Mouse (Mus musculus) erythroblast, embryonic 14.5 days (primary cell): Measurements from ENCODE around the gene Mrps27.

ENCODE experiments used
- GATA1 ChIP-seq: IDR thresholded peaks from 2 replicates; pipeline ENCODE4 v1.6.1; 2012; ENCODE audit warnings: low read length, inconsistent platforms, mixed read lengths
- TAL1 ChIP-seq: IDR thresholded peaks from 3 replicates; pipeline ENCODE4 v1.6.1; 2012; ENCODE audit warnings: low read length, inconsistent platforms, mixed read lengths

DNA sequence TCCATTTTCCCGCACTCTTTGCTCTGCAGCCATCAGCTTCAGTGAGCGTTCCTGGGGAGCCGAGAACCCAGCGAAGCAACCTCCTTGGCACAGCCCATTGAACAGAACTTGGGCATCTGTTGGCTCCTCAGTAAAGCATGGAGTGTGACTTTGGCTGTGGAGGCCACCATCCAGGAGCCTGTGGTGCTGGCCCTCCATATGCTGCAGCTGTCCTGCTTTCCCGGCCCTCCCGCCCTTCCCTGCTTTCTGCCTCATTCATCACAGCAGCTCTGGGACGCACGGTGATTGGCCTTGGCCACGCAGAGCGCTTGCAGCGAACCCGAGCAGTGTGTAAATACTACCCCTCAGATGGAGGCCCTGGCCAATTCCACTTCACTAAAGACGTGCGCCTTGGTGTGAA is 14.3 kb downstream of the Mrps27 start:
- TF ChIP-seq TAL1 (no peak), GATA1 (no peak)
